Mouse (Mus musculus) thymus, adult 2 months (tissue): ENCODE measurements around the gene Dmrtc2. TPM values are rescaled to one million over a fixed set of nuclear protein-coding genes. Genes with fewer than 3 reads are reported as not detected.
"Not testable (repeated sequence)": the region's sequence is repeated elsewhere in the genome, so short reads cannot be mapped to it uniquely, and the experiment has no call there.

ENCODE experiments used
- DNase-seq: peaks from one replicate; pipeline ENCODE4 v3.0.0; 2021
- H3K27ac ChIP-seq: fragments of 200-500 bp; 2 replicates; pipeline ENCODE4 v1.5.1; 2012; ENCODE audit warnings: low read length, control low read depth; ENCODE audit not compliant: control insufficient read depth, insufficient read depth
- H3K27me3 ChIP-seq: fragments of 200-500 bp; 2 replicates; pipeline ENCODE4 v1.6.1; 2012; ENCODE audit warnings: mild to moderate bottlenecking, low read length, moderate library complexity, mixed read lengths; ENCODE audit not compliant: control insufficient read depth, insufficient read depth
- H3K36me3 ChIP-seq: fragments of 200-500 bp; 2 replicates; pipeline ENCODE4 v1.6.1; 2012; ENCODE audit warnings: mild to moderate bottlenecking, low read length, moderate library complexity; ENCODE audit not compliant: control insufficient read depth, insufficient read depth
- H3K4me1 ChIP-seq: fragments of 200-500 bp; replicated peaks from 2 replicates; pipeline ENCODE4 v1.6.1; 2012; ENCODE audit warnings: low read length; ENCODE audit not compliant: control insufficient read depth, insufficient read depth
- H3K4me3 ChIP-seq: fragments of 200-500 bp; 2 replicates; pipeline ENCODE4 v1.5.1; 2012; ENCODE audit warnings: mild to moderate bottlenecking, low read length, control low read depth, moderate library complexity; ENCODE audit not compliant: control insufficient read depth, insufficient read depth
- CTCF ChIP-seq: fragments of 200-500 bp; IDR thresholded peaks from 2 replicates; pipeline ENCODE4 v1.5.1; 2012; ENCODE audit warnings: mild to moderate bottlenecking, control low read depth, low read length, moderate library complexity, borderline replicate concordance; ENCODE audit not compliant: control insufficient read depth, poor library complexity, insufficient read depth; ENCODE audit errors: extremely low read depth
- POLR2A ChIP-seq: fragments of 200-500 bp; IDR thresholded peaks from 2 replicates; pipeline ENCODE4 v1.6.1; 2012; ENCODE audit warnings: mild to moderate bottlenecking, low read length, control low read depth, moderate library complexity; ENCODE audit not compliant: control insufficient read depth, poor library complexity, insufficient read depth; ENCODE audit errors: extremely low read depth
- WGBS: fragments of 180-500 bp; shearing (Covaris S2); methylation state at CpG from one replicate; pipeline ENCODE4 v1.1.7; 2018; 5-methylcytosine and 5-hydroxymethylcytosine counted together
- polyA plus RNA-seq: library from polyadenylated mRNA; depleted of rRNA; stranded (reverse); fragments of >200 nt; gene quantifications from 2 replicates; pipeline ENCODE4 v1.2.3, GENCODE M21; 2012

Dmrtc2 gene
- polyA plus RNA-seq, 1 experiment = not detected

DNA sequence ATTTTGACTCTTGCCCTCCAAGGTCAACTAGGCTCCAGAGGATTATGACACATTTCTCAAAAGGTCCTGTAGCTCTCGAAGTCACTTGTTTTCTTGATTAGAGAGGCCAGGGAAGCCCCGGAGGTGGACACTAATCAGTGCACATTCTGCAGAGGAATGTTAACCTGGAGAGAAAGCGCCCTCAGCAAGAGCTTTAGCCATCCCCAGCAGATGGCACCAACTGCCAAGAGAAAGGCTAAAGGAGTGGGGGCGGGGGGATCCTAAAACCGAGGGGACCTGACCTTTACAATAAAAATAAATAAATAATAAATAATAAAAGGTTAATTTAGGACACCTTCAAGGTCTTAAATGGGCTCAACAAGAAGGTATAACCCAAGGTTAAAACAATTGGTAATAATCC is 25.7 kb upstream of the Dmrtc2 start:
- no peak overlapping the region for H3K27ac ChIP-seq
- H3K4me1 ChIP-seq = peaks cover 4% of the 10 kb centered on the region
- DNase-seq = no peak
- H3K36me3 ChIP-seq = no peaks in the 10 kb centered on the region
- no peaks in the 10 kb centered on the region for H3K27me3 ChIP-seq
- TF ChIP-seq CTCF (no peak), POLR2A (no peak)
- whole genome bisulfite sequencing = 74% methylated on average over 5 of the region's 5 CpGs
- H3K4me3 ChIP-seq = no peak overlapping the region

DNA sequence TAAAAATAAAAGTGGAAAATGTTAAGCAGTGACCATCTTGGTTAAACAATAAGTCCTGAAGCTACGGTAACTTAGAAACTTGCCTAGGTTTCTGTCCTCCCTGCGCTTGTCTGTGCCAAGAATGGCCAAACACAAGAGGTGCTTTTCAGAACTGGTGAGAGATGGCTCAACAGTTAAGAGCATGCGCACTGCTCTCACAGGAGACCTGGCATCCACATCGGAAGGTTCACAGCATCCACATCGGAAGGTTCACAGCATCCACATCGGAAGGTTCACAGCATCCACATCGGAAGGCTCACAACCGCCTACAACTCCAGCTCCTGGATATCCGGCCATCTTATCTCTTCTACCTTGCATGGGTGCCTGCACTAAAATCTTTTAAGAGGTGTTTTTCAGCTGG is 24.7 kb upstream of the Dmrtc2 start:
- H3K4me1 ChIP-seq = no peaks in the 10 kb centered on the region
- no peak for TF ChIP-seq POLR2A
- TF ChIP-seq CTCF = no peak
- H3K27me3 ChIP-seq = no peaks in the 10 kb centered on the region
- WGBS = 94% methylated on average over 9 of the region's 9 CpGs
- no peak overlapping the region for H3K27ac ChIP-seq
- no peaks in the 10 kb centered on the region for H3K36me3 ChIP-seq
- no peak overlapping the region for H3K4me3 ChIP-seq
- DNase-seq = no peak

DNA sequence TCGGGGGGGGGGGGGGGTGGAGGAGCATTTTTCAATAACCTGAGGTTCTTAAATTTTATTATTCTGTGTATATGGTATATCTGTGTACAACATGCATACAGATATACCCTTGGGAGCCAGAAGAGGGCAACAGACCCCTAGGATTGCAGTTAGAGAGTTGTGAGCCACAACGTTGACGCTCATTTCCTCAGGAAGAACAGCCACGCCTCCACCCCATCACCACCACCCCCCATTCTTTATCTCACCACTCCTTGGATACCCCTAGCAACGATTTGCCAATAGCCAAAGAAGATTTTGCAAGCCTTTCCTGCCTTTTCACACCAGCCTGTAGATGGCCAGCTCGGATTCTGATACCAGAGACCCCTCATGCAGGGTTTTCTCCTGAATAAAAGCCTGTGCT is 24.1 kb upstream of the Dmrtc2 start:
- no peak for DNase-seq
- 15% methylated on average over 6 of the region's 6 CpGs for WGBS

DNA sequence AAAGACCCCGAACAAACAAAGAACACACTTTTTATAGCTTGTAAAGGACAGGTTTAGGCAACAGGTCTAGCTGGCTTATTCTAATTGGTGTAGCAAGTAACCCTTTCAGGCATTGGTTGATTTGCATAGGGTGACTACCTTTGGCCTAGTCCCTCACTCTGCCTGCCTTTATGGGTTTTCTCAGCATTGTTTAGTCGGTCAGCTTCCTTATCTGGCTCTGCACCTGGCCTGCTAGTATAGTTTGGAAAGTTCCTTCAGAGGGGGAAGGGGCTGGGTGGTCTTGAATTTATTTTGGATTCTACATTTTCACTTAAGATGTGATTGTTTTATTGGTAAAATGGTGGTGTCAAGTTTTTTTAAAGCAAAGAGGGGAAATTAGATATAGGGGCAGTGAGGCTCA is 23.3 kb upstream of the Dmrtc2 start:
- not testable (repeated sequence) for H3K36me3 ChIP-seq, H3K4me1 ChIP-seq, DNase-seq, H3K4me3 ChIP-seq, H3K27me3 ChIP-seq, H3K27ac ChIP-seq
- WGBS = 79% methylated on average over 2 of the region's 2 CpGs

More for the DNA sequence above, 24.1 kb upstream of the Dmrtc2 start:
- Histone ChIP-seq H3K27me3 (no peaks in the 10 kb centered on the region), H3K4me3 (no peak overlapping the region), H3K36me3 (no peaks in the 10 kb centered on the region), H3K27ac (no peak overlapping the region), H3K4me1 (0 out of 2 replicates have a peak, but pooled peaks cover under 1% of the 10 kb centered on the region)
- TF ChIP-seq CTCF = no peak
- TF ChIP-seq POLR2A = no peak

DNA sequence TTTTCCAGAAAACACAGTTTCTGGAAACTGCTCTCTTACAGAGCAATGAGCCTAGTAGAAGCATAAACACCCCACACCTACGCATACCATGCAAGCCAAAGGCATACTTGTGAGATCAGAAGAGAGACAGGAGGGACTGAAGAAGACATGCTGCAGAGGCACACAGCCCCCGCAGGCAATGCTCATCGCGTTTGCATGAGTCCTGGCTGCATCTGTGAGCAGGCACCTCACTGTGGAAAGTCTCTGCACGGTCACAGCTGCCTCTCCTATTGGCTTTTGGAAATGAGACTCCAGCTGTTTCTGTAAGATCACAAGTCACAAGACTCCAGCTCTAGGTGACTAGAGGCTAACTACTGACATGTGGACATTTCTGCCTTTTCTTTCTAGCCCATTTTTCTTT is 19.7 kb upstream of the Dmrtc2 start:
- Histone ChIP-seq H3K4me1 (0 out of 2 replicates have a peak, but pooled peaks cover 3% of the 10 kb centered on the region), H3K27me3 (no peaks in the 10 kb centered on the region), H3K27ac (no peak overlapping the region), H3K36me3 (no peaks in the 10 kb centered on the region), H3K4me3 (no peak overlapping the region)
- no peak for DNase-seq
- TF ChIP-seq POLR2A = no peak
- no peak for TF ChIP-seq CTCF
- WGBS = 51% methylated on average over 5 of the region's 5 CpGs

DNA sequence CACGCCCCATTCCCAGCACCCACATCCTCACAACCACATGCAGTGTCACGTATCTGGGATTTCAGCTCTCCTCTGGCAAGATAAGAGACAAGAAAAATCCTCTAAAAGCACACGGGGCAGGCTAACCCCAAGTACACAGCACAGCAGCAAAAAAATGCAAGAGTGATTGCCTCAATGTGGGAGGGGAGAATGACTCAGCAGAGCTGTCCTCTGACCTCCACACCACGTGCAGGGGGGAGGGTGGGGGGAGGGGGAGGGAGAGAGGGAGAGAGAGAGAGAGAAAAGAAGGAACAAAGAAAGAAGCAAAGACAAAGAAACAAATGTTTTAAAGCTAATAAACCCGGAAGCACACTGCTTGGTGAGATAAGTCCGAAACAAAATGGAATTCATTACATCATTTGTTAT is 19.0 kb upstream of the Dmrtc2 start:
- 19% methylated on average over 6 of the region's 6 CpGs for WGBS
- no peak overlapping the region for H3K27ac ChIP-seq
- no peak overlapping the region for H3K4me3 ChIP-seq
- no peak for TF ChIP-seq POLR2A
- no peak for TF ChIP-seq CTCF
- no peaks in the 10 kb centered on the region for H3K36me3 ChIP-seq
- H3K4me1 ChIP-seq = 0 out of 2 replicates have a peak, but pooled peaks cover 3% of the 10 kb centered on the region
- no peaks in the 10 kb centered on the region for H3K27me3 ChIP-seq
- DNase-seq = no peak

DNA sequence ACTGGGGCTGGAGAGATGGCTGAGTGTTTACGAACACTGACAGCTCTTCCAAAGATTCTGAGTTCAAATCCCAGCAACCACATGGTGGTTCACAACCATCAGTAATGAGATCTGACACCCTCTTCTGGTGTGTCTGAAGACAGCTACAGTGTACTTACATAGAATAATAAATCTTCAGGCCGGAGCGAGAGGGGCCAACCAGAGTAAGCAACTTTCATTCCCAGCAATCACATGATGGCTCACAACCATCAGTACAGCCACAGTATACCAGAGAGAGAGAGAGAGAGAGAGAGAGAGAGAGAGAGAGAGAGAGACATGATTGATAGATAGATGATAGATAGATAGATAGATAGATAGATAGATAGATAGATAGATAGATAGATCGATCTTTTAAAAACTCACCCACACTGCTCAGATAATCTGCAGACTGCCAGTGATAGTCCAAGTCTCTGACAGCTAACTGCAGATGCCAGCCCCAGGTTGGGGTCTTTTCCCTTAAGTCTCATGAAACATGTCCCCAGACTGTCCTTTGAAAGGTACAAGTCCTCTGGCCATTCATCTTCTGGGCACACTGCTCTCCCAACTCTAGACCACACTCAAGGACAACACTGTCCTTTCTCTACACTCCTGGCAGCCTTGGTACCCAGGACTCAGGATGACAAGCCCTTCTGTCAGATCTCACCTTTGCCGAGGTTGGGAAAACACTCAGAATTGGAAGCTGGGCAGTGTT is 18.1 kb upstream of the Dmrtc2 start:
- H3K4me3 ChIP-seq = no peak overlapping the region
- 91% methylated on average over 5 of the region's 5 CpGs for WGBS
- no peaks in the 10 kb centered on the region for H3K27me3 ChIP-seq
- 0 out of 2 replicates have a peak, but pooled peaks cover 3% of the 10 kb centered on the region for H3K4me1 ChIP-seq
- no peaks in the 10 kb centered on the region for H3K36me3 ChIP-seq
- DNase-seq = no peak
- H3K27ac ChIP-seq = no peak overlapping the region
- TF ChIP-seq POLR2A (no peak), CTCF (no peak)
